Comparison of ENCODE assay signal across 10 mouse cellular contexts in the genomic region with DNA sequence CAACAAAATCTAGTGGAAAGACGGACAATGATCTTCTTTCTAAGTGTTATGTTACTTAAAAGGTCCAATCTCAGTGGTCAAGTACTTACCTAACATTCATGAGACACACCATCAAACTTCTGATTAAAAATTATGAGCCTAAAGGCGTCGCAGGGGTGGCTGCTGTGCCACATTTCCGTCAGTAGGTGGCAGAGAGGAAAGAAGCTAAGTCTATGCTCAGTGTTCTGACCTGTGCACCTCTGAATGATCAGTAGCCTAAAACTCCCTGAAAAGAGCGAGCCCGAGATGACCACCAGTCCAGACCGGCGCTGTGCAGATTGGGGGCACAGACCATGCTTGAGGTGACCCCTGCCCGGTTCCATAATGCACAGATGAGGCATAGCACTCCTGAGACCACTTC. TPM values are rescaled to one million over a fixed set of nuclear protein-coding genes. Genes with fewer than 3 reads are reported as not detected.
DNase-seq lines count a peak whose midpoint lies in the region; ATAC-seq and TF ChIP-seq lines count a peak whose summit lies in the region.
"Had no signal": no experiment of that assay in that cellular context is flagged by ENCODE, and none has a peak within 500 bp of the region (broad histone marks: within the 10 kb centered on the region; RNA-seq: fewer than 3 reads in every experiment).

No protein-coding gene starts in this region.

- H3K27me3 ChIP-seq in heart, postnatal 0 days (ENCODE audit: control insufficient read depth, insufficient read depth, low read length), result peaks cover 5% of the 10 kb centered on the region; the same call in 1 of the 2 replicates
- peaks cover 7% of the 10 kb centered on the region for H3K27me3 ChIP-seq in heart, embryonic 12.5 days (replicated peaks)
- H3K27me3 ChIP-seq in kidney, embryonic 14.5 days (ENCODE audit: control insufficient read depth, insufficient read depth, low read length), result no peaks in the 10 kb centered on the region
- H3K27me3 ChIP-seq: embryonic facial prominence, embryonic 12.5 days had no signal

- no peak for TF ChIP-seq EP300 in heart, postnatal 0 days (IDR thresholded peaks at IDR 0.05; ENCODE audit: low read depth)

- no peak overlapping the region for H3K27ac ChIP-seq in heart, postnatal 0 days (ENCODE audit: low read depth)
- H3K27ac ChIP-seq in heart, embryonic 12.5 days (ENCODE audit: poor library complexity, severe bottlenecking), result no peak overlapping the region
- H3K27ac ChIP-seq in kidney, embryonic 14.5 days (ENCODE audit: low read depth, low read length), result no peak overlapping the region
- H3K27ac ChIP-seq: embryonic facial prominence, embryonic 12.5 days; limb, embryonic 13.5 days had no signal

- DNase-seq in heart, postnatal 0 days (ENCODE audit: low spot score), result peak; percentile 30
- DNase-seq in urinary bladder, postnatal 25 days (ENCODE audit: low spot score), result peak; percentile 13
- DNase-seq in urinary bladder, postnatal 10 days (ENCODE audit: low spot score), result no peak
- peak; percentile 48 for DNase-seq in cerebellum, adult 8-10 months
- DNase-seq in retina, postnatal 1 day, result peak; percentile 48

- no peak overlapping the region for H3K4me2 ChIP-seq in heart, postnatal 0 days (ENCODE audit: low read depth, low read length)
- no peak overlapping the region for H3K4me2 ChIP-seq in heart, embryonic 12.5 days
- H3K4me2 ChIP-seq in kidney, embryonic 14.5 days (replicated peaks; ENCODE audit: low read depth, low read length), result no peak overlapping the region
- H3K4me2 ChIP-seq: embryonic facial prominence, embryonic 12.5 days; limb, embryonic 13.5 days had no signal

- no peaks in the 10 kb centered on the region for H3K4me1 ChIP-seq in heart, postnatal 0 days (ENCODE audit: control insufficient read depth, insufficient read depth)
- H3K4me1 ChIP-seq in heart, embryonic 12.5 days (replicated peaks), result no peaks in the 10 kb centered on the region
- H3K4me1 ChIP-seq in kidney, embryonic 14.5 days (ENCODE audit: control insufficient read depth, insufficient read depth, low read length), result no peaks in the 10 kb centered on the region
- H3K4me1 ChIP-seq: embryonic facial prominence, embryonic 12.5 days; limb, embryonic 13.5 days had no signal

- TF ChIP-seq CTCF in heart, postnatal 0 days (IDR thresholded peaks at IDR 0.05; ENCODE audit: low read depth), result peak; percentile 67

- 0 out of 2 replicates have a peak, but pooled peaks have one; percentile 51 for ATAC-seq in heart, postnatal 0 days (ENCODE audit: insufficient read depth, low read depth)
- ATAC-seq in heart, embryonic 12.5 days (ENCODE audit: insufficient number of reproducible peaks, low FRiP score), result no peak
- 0 out of 2 replicates have a peak, but pooled peaks have one; percentile 24 for ATAC-seq in kidney, embryonic 14.5 days (ENCODE audit: low FRiP score, low TSS enrichment)
- no peak for ATAC-seq in monocyte, adult 5-6 weeks (replicated peaks; ENCODE audit: insufficient number of reproducible peaks, low FRiP score, low TSS enrichment, poor library complexity, severe bottlenecking)

- H3K4me3 ChIP-seq in heart, postnatal 0 days (ENCODE audit: low read depth, low read length), result no peak overlapping the region
- H3K4me3 ChIP-seq in heart, embryonic 12.5 days, result no peak overlapping the region
- no peak overlapping the region for H3K4me3 ChIP-seq in kidney, embryonic 14.5 days (ENCODE audit: low read length)
- H3K4me3 ChIP-seq: embryonic facial prominence, embryonic 12.5 days; limb, embryonic 13.5 days had no signal

- no peaks in the 10 kb centered on the region for H3K9me3 ChIP-seq in heart, postnatal 0 days (replicated peaks; ENCODE audit: control insufficient read depth, low read length)
- no peaks in the 10 kb centered on the region for H3K9me3 ChIP-seq in heart, embryonic 12.5 days (replicated peaks)
- no peaks in the 10 kb centered on the region for H3K9me3 ChIP-seq in kidney, embryonic 14.5 days (ENCODE audit: control insufficient read depth, low read length)
- H3K9me3 ChIP-seq: embryonic facial prominence, embryonic 12.5 days; limb, embryonic 13.5 days had no signal

- H3K9ac ChIP-seq in heart, postnatal 0 days (replicated peaks; ENCODE audit: low read depth, low read length), result no peak overlapping the region
- H3K9ac ChIP-seq in heart, embryonic 12.5 days, result no peak overlapping the region
- no peak overlapping the region for H3K9ac ChIP-seq in kidney, embryonic 14.5 days (ENCODE audit: low read depth, low read length)
- H3K9ac ChIP-seq: embryonic facial prominence, embryonic 12.5 days; limb, embryonic 13.5 days had no signal

- H3K36me3 ChIP-seq in heart, postnatal 0 days (replicated peaks; ENCODE audit: control insufficient read depth, insufficient read depth, low read length), result no peaks in the 10 kb centered on the region
- H3K36me3 ChIP-seq in heart, embryonic 12.5 days, result no peaks in the 10 kb centered on the region
- no peaks in the 10 kb centered on the region for H3K36me3 ChIP-seq in kidney, embryonic 14.5 days (ENCODE audit: control insufficient read depth, insufficient read depth, low read length)
- H3K36me3 ChIP-seq: embryonic facial prominence, embryonic 12.5 days; limb, embryonic 13.5 days had no signal

- WGBS in heart, postnatal 0 days, result 29% methylated on average over 9 of the region's 9 CpGs
- 26% methylated on average over 9 of the region's 9 CpGs for WGBS in heart, embryonic 12.5 days
- 33% methylated on average over 9 of the region's 9 CpGs for WGBS in kidney, embryonic 14.5 days

RNA-seq across cellular contexts. Expression of a gene that starts 25.0 kb away (rescaled TPM):
- 5.5 TPM in 1 of 2 replicates, not detected in the other for total RNA-seq in heart, postnatal 0 days (2014; rRNA removed; ENCODE audit: low replicate concordance)
- not detected in 2 replicates for polyA plus RNA-seq in heart, postnatal 0 days (2015; fragmentation: Nextera tagmentation; extraction: Ambion mirVana)
- polyA plus RNA-seq in heart, embryonic 12.5 days (2016; fragmentation: Nextera tagmentation; extraction: Ambion mirVana), result 0.15 TPM in 1 of 2 replicates, not detected in the other
- polyA plus RNA-seq in kidney, embryonic 14.5 days (2014; fragmentation: Nextera tagmentation; extraction: Ambion mirVana), result 0.84 and 0.90 TPM in 2 replicates
- not detected in 3 replicates for total RNA-seq in monocyte, adult 5-6 weeks (2017)
- polyA plus RNA-seq: limb, embryonic 13.5 days had no signal

Comparison
In these comparisons a context has a peak if more than half of its experiments do, and no peak if none do; other contexts are left out.
1. ATAC-seq: peak in heart, postnatal 0 days (single experiment) and kidney, embryonic 14.5 days (single experiment); none in heart, embryonic 12.5 days (single experiment) and monocyte, adult 5-6 weeks (single experiment).